Mouse (Mus musculus) c-Kit-positive CD71-positive TER-119-negative erythroid progenitor cells, embryonic 14.5 days (primary cell): ENCODE measurements around the gene Kcnc4.

Source experiments
- DNase-seq: peaks from one replicate; pipeline ENCODE4 v3.0.0-alpha.2; 2013; ENCODE audit warnings: low read depth

Gene Kcnc4

GRCm38 (mm10) chr3:107458104-107458503, 1.2 kb downstream of the Kcnc4 start:
- DNase-seq, result no peak

DNA sequence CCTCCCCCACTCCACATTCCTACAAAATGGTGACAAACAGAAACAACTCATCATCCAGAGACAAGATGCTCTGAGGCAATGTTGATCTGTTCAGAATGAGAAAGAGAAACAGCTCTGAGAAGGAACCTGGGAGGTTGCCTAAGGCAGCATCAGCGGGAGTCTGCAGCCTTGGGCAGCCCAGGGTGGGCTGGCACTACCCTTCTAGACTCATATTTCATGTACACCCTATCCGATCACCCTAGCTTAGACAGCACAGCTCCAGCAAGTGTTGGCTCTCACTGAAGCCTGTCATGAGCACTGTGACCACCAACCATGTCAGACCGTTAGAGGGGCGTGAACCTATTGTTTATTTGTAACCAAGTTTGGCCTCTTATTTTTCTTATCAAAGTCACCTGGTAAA, 5.1 kb downstream of the Kcnc4 start:
- no peak for DNase-seq

DNA sequence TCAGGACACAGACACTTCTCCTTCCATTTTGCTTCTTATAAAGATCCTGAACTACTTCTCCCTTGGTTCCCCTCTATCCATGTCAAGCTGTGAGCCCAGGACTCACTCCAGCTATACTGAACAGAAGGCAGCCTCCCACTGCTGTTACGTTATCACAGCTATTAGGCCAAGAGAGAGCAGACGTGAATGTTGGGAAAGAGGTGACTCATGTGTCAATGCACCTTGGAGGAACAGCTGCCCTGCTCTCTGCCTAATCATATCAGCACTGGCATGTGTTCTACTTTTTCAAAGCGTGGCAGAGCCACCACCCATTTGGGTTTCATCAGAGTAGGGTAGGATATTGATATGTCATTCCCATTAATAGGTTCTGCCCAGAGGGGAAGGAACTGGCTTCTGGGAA, 12.5 kb downstream of the Kcnc4 start:
- DNase-seq, result no peak

- DNase-seq, result no peak
These were observed 15.5 kb downstream of the Kcnc4 start for GRCm38 (mm10) chr3:107443866-107444265.

DNA sequence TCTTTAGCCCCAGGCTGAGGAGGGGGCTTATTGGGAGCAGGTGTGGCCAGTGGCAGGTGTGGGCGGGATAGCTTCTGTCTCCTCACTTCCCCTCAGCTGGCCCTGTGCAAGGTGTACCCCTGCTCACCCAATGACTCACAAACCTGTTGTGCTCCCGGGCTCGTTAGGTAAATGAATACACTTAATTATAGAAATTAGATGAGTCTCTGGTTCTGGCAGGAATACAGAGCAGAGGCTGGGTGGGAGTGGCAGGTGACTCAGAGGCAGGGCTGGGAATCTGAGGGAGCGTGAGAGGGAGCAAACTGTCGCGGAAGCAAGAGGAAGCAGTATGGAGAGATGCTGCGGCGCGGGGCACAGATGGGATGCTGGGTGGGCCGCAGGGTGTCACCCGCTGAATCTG, 17.2 kb downstream of the Kcnc4 start:
- no peak for DNase-seq

DNA sequence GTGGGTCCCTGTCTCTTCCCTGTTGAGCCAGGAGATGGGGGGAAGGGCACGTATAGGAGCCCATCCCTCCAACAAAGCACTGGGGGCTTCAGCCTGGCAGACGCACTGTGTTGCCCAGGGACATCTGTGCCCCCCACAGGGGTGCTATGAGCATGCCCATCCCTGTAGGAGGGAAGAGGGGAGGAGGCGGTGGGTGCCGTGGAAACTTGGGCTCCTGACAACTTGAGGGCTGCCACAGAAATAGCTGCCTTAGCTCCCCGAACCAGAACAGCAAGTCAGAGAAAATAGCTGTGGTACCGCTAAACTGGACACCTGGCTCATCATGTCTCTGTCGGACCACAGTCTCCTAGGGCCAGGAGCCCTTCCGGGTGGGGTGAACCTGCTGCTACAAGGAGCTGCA, 18.0 kb downstream of the Kcnc4 start:
- DNase-seq, result no peak

DNA sequence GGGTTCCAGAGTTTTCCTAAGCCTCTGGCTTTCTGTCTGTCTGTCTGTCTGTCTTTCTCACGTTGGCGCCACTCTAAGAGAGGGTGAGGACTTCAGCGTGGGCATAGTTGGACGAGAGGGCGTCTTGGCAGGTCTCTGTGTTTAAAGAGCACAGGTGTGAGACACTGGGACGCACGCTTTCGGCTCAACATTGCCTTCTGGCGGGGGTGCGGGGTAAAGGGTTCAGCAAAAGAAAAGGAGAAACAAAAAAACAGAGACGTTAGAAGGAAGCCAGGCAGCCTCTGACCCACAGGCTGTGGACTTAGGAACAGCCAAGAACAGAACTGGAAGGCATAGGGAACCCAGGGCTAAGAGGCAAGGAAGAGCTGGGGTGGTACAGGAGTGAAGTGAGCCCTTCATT, 20.1 kb downstream of the Kcnc4 start:
- DNase-seq, result no peak

DNA sequence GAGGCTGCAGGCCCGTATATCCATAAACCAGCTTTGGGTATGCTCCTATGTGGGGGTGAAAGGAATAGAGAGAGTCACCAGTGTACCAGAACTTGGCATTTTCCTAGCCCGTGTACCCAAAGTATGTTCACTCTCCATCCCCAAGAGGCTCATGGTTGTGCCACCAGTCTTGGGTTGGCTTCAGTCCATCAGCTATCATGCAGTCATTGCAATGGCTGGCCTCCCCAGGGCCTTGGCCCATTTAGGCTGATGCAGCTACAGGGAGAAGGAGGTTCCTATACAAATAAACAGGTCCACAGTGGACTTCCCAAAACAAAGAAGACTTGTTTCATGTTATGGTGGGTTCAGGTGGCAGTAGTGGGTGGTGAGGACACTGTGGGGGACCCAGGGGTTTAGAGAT, 21.7 kb downstream of the Kcnc4 start:
- DNase-seq, result no peak

GRCm38 (mm10) chr3:107436434-107436833, 22.9 kb downstream of the Kcnc4 start:
- no peak for DNase-seq

- DNase-seq, result no peak
These were observed 25.7 kb downstream of the Kcnc4 start for GRCm38 (mm10) chr3:107433614-107434013.

DNA sequence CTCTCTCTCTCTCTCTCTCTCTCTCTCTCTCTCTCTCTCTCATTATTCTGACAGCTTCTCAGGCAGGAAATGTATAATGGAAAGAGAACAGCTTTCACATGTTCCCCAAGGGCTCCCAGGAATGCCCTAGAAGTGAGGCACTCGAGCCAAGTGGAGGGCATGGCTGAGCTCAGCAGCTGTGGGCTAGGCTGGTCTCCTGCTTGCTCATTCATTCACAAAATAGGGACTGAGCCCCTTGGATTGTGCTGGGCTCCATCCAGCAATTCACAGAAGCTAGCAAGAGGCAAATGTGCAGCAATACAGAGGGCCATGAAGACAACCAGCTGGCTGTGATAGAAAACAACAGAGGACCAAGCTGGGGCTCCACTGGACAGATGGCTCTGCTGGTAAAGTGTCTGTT, 28.1 kb downstream of the Kcnc4 start:
- no peak for DNase-seq

GRCm38 (mm10) chr3:107424258-107425041, 34.9 kb downstream of the Kcnc4 start:
- DNase-seq, result no peak

GRCm38 (mm10) chr3:107420156-107420555, 39.2 kb downstream of the Kcnc4 start:
- DNase-seq, result no peak

DNA sequence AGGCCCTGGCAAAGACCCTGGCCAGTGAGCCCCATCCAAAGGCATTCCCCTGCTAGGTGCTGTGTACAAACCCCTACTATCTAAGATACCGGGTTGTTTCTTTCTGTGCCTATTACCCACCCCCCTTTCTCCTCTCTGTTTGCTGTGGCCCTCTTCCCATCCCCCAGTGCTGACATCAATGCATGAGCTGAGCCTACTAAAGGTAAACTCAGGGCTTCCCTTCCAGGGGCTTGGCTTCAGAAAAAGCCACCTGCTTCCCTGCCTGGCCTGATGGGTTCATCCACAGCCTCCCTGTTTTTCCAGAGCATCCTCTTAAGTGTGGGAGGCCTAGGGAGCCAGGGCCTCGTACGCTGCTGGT, 42.1 kb downstream of the Kcnc4 start:
- no peak for DNase-seq

GRCm38 (mm10) chr3:107416541-107417286, 42.6 kb downstream of the Kcnc4 start:
- DNase-seq, result no peak

- DNase-seq, result no peak
These were observed 46.3 kb downstream of the Kcnc4 start for GRCm38 (mm10) chr3:107413093-107413492.

GRCm38 (mm10) chr3:107412509-107412908, 46.8 kb downstream of the Kcnc4 start:
- DNase-seq, result no peak

DNA sequence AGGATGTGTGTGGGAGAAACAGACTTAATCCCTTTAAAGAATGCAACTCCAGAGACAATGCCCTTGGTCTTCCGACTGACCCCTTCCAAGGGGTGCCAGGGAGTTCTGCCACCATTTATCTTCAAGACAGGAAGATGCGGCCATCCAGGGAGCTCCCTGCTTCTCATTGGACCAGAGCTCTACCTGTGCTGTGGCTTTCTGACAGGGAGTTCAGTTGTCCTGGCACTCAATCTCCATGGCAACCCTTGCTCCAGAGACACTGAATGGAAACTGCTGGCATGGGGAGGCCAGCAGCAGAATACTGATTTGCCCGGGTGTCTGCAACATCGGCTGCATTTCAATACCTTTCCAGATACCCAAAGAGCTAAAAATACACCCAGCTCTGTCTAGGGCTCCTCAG, 47.7 kb downstream of the Kcnc4 start:
- DNase-seq, result no peak

DNA sequence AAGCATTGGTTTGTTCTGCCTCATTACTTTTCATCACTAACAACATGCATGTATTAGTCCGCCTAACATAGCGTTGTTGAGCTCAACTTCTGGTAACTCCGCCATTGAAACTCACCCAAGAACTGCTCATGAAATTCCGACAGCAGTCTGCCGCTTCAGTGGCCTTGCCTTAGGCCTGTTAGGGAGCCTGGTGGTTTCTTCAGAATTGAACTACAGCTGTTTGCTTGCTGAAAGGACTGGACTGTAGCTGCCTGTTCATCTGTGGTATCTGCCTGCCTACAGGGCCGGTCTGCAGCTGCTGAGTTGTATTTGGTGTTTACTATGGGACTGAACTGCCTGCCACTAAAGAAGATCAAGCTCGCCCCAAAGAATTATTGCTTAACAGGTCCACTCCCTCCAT, 58.0 kb downstream of the Kcnc4 start:
- no peak for DNase-seq

DNA sequence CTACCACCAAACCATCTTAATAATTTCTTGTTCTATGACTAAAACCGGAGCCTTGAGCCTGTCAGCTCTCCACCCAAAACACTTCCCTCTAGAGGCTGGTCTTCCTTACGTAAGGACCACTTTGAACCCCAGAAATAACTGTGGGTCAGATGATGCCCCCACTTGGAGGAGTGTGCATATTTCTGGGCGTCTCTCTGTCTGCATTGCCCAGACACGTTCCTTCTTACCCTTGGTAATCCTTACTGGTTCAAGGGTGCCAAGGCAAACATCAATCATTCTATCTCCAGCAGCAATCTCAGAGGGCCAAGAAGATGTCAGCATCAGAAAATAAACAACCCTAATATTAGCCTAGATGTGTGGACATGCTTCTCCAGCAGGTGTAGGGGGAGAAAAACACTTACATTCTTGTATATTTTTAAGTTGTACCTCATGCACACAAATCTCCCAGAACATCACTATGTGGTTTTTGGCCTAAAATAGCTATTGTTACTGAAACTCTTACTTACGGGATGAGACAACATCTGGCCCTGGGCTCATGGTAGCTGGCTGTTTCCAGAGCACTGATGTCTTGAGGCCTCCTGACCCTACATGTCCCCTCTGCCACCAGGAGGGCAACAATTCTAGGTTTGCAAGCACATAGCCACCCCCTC, 59.2 kb downstream of the Kcnc4 start:
- DNase-seq, result no peak

DNA sequence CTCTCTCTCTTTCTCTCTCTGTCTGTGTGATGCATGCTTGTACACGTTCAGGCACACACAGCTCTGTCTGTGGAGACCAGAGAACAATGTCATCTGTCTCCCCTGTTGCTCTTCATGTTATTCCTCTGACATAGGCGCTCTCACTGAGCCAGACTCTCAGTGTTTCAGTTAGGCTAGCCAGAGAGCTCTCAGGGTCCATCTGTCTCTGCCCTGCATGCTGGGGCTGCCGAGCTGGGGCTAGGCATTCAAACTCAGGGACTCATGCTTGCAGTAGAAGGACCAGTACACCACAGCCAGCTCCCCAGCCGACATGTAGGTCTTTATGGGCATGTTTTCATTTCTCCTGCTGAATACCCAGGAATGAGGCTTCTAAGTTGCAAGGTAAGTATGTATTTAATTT, 68.2 kb downstream of the Kcnc4 start:
- no peak for DNase-seq
